Mouse (Mus musculus) thymus, adult 2 months (tissue): ENCODE data around the gene Gm9903.

Experiments
- CTCF ChIP-seq: fragments of 200-500 bp; IDR thresholded peaks from 2 replicates; pipeline ENCODE4 v1.5.1; 2012; ENCODE audit warnings: mild to moderate bottlenecking, control low read depth, low read length, moderate library complexity, borderline replicate concordance; ENCODE audit not compliant: control insufficient read depth, poor library complexity, insufficient read depth; ENCODE audit errors: extremely low read depth
- POLR2A ChIP-seq: fragments of 200-500 bp; IDR thresholded peaks from 2 replicates; pipeline ENCODE4 v1.6.1; 2012; ENCODE audit warnings: mild to moderate bottlenecking, low read length, control low read depth, moderate library complexity; ENCODE audit not compliant: control insufficient read depth, poor library complexity, insufficient read depth; ENCODE audit errors: extremely low read depth

GRCm38 (mm10) chr5:33593620-33594019, 36.1 kb upstream of the Gm9903 start:
- TF ChIP-seq POLR2A (no peak), CTCF (no peak; the same call in 1 of the 2 replicates)
